In genomic region chr3:101670561-101671001, GRCm38 (mm10) we compare ENCODE assay signal across 8 mouse cellular contexts.
A peak's percentile ranks its signal among the peaks of the same experiment; 100 is the strongest.
DNase-seq lines count a peak whose midpoint lies in the region; ATAC-seq lines count a peak whose summit lies in the region.

No protein-coding gene starts in this region.

- ATAC-seq in cerebellum, adult (ENCODE audit: insufficient number of reproducible peaks, low FRiP score, low TSS enrichment) = no peak
- ATAC-seq in intestine, embryonic 14.5 days (replicated peaks; ENCODE audit: low FRiP score, low TSS enrichment, low read depth) = no peak

- DNase-seq in cerebellum, postnatal 25 days = peak; percentile 49 to 57
- peak; percentile 17 for DNase-seq in ES-CJ7 (ENCODE audit: low read depth, low spot score)
- DNase-seq in intestine, embryonic 14.5 days (ENCODE audit: low spot score) = peak; percentile 62
- peak; percentile 77 for DNase-seq in lung, postnatal 25 days (ENCODE audit: low spot score)
- no peak for DNase-seq in layer of hippocampus, adult 9-10 months (ENCODE audit: low spot score)
- DNase-seq in hindbrain, embryonic 10.5 days (ENCODE audit: low spot score) = no peak
- DNase-seq in forebrain, embryonic 10.5 days (ENCODE audit: extremely low spot score, low spot score) = no peak

- no peak overlapping the region for H3K27ac ChIP-seq in intestine, embryonic 14.5 days (ENCODE audit: low read depth)
- no peak overlapping the region for H3K27ac ChIP-seq in hindbrain, embryonic 10.5 days
- no peak overlapping the region for H3K27ac ChIP-seq in forebrain, embryonic 10.5 days

- H3K27me3 ChIP-seq in intestine, embryonic 14.5 days (replicated peaks; ENCODE audit: control insufficient read depth, insufficient read depth, low read length) = no peaks in the 10 kb centered on the region
- H3K27me3 ChIP-seq in hindbrain, embryonic 10.5 days (ENCODE audit: insufficient read depth, poor library complexity, severe bottlenecking) = no peaks in the 10 kb centered on the region
- peaks cover 18% of the 10 kb centered on the region; the same call in 1 of the 2 replicates for H3K27me3 ChIP-seq in forebrain, embryonic 10.5 days (ENCODE audit: poor library complexity, severe bottlenecking)

- no peak overlapping the region for H3K4me3 ChIP-seq in intestine, embryonic 14.5 days (ENCODE audit: low read depth, low read length)
- no peak overlapping the region for H3K4me3 ChIP-seq in hindbrain, embryonic 10.5 days
- no peak overlapping the region for H3K4me3 ChIP-seq in forebrain, embryonic 10.5 days

- H3K36me3 ChIP-seq in intestine, embryonic 14.5 days (ENCODE audit: control insufficient read depth, insufficient read depth, low read length) = no peaks in the 10 kb centered on the region
- no peaks in the 10 kb centered on the region for H3K36me3 ChIP-seq in hindbrain, embryonic 10.5 days
- H3K36me3 ChIP-seq in forebrain, embryonic 10.5 days (replicated peaks) = no peaks in the 10 kb centered on the region

- no peaks in the 10 kb centered on the region for H3K9me3 ChIP-seq in intestine, embryonic 14.5 days (ENCODE audit: control insufficient read depth, low read length)
- no peaks in the 10 kb centered on the region for H3K9me3 ChIP-seq in hindbrain, embryonic 10.5 days
- H3K9me3 ChIP-seq in forebrain, embryonic 10.5 days = no peaks in the 10 kb centered on the region

- H3K4me1 ChIP-seq in intestine, embryonic 14.5 days (replicated peaks; ENCODE audit: control insufficient read depth, insufficient read depth, low read length) = no peaks in the 10 kb centered on the region
- peaks cover 13% of the 10 kb centered on the region for H3K4me1 ChIP-seq in hindbrain, embryonic 10.5 days (replicated peaks)
- H3K4me1 ChIP-seq in forebrain, embryonic 10.5 days = peaks cover 14% of the 10 kb centered on the region

- no peak overlapping the region for H3K9ac ChIP-seq in intestine, embryonic 14.5 days (ENCODE audit: low read length)

- 37% methylated on average over 8 of the region's 8 CpGs for WGBS in intestine, embryonic 14.5 days
- 55% methylated on average over 8 of the region's 8 CpGs for WGBS in hindbrain, embryonic 10.5 days
- 65% methylated on average over 8 of the region's 8 CpGs for WGBS in forebrain, embryonic 10.5 days

- 0 out of 2 replicates have a peak overlapping the region, but pooled peaks have one; percentile 8 for H3K4me2 ChIP-seq in intestine, embryonic 14.5 days (ENCODE audit: low read length)

Comparison
In these comparisons a context has a peak if more than half of its experiments do, and no peak if none do; other contexts are left out.
1. DNase-seq: peak in cerebellum, postnatal 25 days (2 of 2), ES-CJ7 (single experiment), intestine, embryonic 14.5 days (single experiment) and lung, postnatal 25 days (single experiment); none in layer of hippocampus, adult 9-10 months (single experiment), hindbrain, embryonic 10.5 days (single experiment) and forebrain, embryonic 10.5 days (single experiment).